Mouse (Mus musculus): ENCODE measurements around the gene Pomgnt1. TPM values are rescaled to one million over a fixed set of nuclear protein-coding genes. Genes with fewer than 3 reads are reported as not detected.

Gene Pomgnt1
- 33.6 and 39.1 TPM in 2 replicates for polyA plus RNA-seq (2011; ENCODE audit: insufficient read depth, insufficient read length, low read depth, missing spikeins)

GRCm38 (mm10) chr4:116123602-116124519 lies at the start of gene Pomgnt1, which contains the start of gene Rad54l:
TSS of gene Pomgnt1 (plus strand) at chr4:116123840.
TSS of gene Rad54l (minus strand) at chr4:116123690.
- no peaks in the 10 kb centered on the region for H3K9me3 ChIP-seq (replicated peaks; ENCODE audit: control insufficient read depth, insufficient read depth, low read length, poor library complexity, severe bottlenecking)
- peak within 1 kb of the TSS; percentile 96 for H3K4me3 ChIP-seq (ENCODE audit: low read depth, low read length)
- no peaks in the 10 kb centered on the region for H3K4me1 ChIP-seq (ENCODE audit: control insufficient read depth, insufficient read depth, low read length)
- H3K27me3 ChIP-seq (ENCODE audit: control insufficient read depth, insufficient read depth, low read length, poor library complexity, severe bottlenecking): no peaks in the 10 kb centered on the region
- H3K27ac ChIP-seq (ENCODE audit: insufficient read depth, low read length): peak within 1 kb of the TSS; percentile 60
- H3K36me3 ChIP-seq (ENCODE audit: control insufficient read depth, insufficient read depth, low read length, poor library complexity, severe bottlenecking): peaks cover under 1% of the 10 kb centered on the region; the same call in 1 of the 2 replicates
- TF ChIP-seq POLR2A (IDR thresholded peaks at IDR 0.05; ENCODE audit: insufficient read depth, low read length) (peak; percentile 94), CTCF (IDR thresholded peaks at IDR 0.05; ENCODE audit: low read depth, low read length) (no peak), EP300 (IDR thresholded peaks at IDR 0.05; ENCODE audit: insufficient read depth, low read depth, low read length) (0 out of 2 replicates have a peak, but pooled peaks have one; percentile 23)
- peak within 1 kb of the TSS; percentile 84 for H3K9ac ChIP-seq (ENCODE audit: low read depth, poor library complexity, severe bottlenecking)

- no peaks in the 10 kb centered on the region for H3K4me1 ChIP-seq (ENCODE audit: control insufficient read depth, insufficient read depth, low read length)
- H3K27me3 ChIP-seq (ENCODE audit: control insufficient read depth, insufficient read depth, low read length, poor library complexity, severe bottlenecking): no peaks in the 10 kb centered on the region
- H3K36me3 ChIP-seq (ENCODE audit: control insufficient read depth, insufficient read depth, low read length, poor library complexity, severe bottlenecking): peaks cover 19% of the 10 kb centered on the region
- H3K9me3 ChIP-seq (replicated peaks; ENCODE audit: control insufficient read depth, insufficient read depth, low read length, poor library complexity, severe bottlenecking): no peaks in the 10 kb centered on the region
- H3K4me3 ChIP-seq (ENCODE audit: low read depth, low read length): peak overlapping the region; percentile 84
- H3K9ac ChIP-seq (ENCODE audit: low read depth, poor library complexity, severe bottlenecking): peak overlapping the region; percentile 92
- H3K27ac ChIP-seq (ENCODE audit: insufficient read depth, low read length): peak overlapping the region; percentile 68
- TF ChIP-seq CTCF (IDR thresholded peaks at IDR 0.05; ENCODE audit: low read depth, low read length): no peak
- no peak for TF ChIP-seq EP300 (IDR thresholded peaks at IDR 0.05; ENCODE audit: insufficient read depth, low read depth, low read length)
- TF ChIP-seq POLR2A (IDR thresholded peaks at IDR 0.05; ENCODE audit: insufficient read depth, low read length): no peak
These were observed 49.4 kb upstream of the Pomgnt1 start for GRCm38 (mm10) chr4:116074145-116074675.

- Histone ChIP-seq H3K27ac (ENCODE audit: insufficient read depth, low read length) (peak within 1 kb of the TSS; percentile 68), H3K27me3 (ENCODE audit: control insufficient read depth, insufficient read depth, low read length, poor library complexity, severe bottlenecking) (no peaks in the 10 kb centered on the region), H3K4me3 (ENCODE audit: low read depth, low read length) (peak within 1 kb of the TSS; percentile 84), H3K36me3 (ENCODE audit: control insufficient read depth, insufficient read depth, low read length, poor library complexity, severe bottlenecking) (peaks cover 11% of the 10 kb centered on the region), H3K9ac (ENCODE audit: low read depth, poor library complexity, severe bottlenecking) (peak within 1 kb of the TSS; percentile 98), H3K4me1 (ENCODE audit: control insufficient read depth, insufficient read depth, low read length) (no peaks in the 10 kb centered on the region), H3K9me3 (replicated peaks; ENCODE audit: control insufficient read depth, insufficient read depth, low read length, poor library complexity, severe bottlenecking) (no peaks in the 10 kb centered on the region)
- TF ChIP-seq EP300 (IDR thresholded peaks at IDR 0.05; ENCODE audit: insufficient read depth, low read depth, low read length): no peak
- peak; percentile 59 for TF ChIP-seq POLR2A (IDR thresholded peaks at IDR 0.05; ENCODE audit: insufficient read depth, low read length)
These were observed 48.6 kb upstream of the Pomgnt1 start, which contains the start of the genes Uqcrh and Lrrc41 for GRCm38 (mm10) chr4:116074861-116075620. TSS of gene Uqcrh (minus strand) at chr4:116075071. TSS of gene Lrrc41 (plus strand) at chr4:116075269.

- TF ChIP-seq CTCF (IDR thresholded peaks at IDR 0.05; ENCODE audit: low read depth, low read length) (no peak), EP300 (IDR thresholded peaks at IDR 0.05; ENCODE audit: insufficient read depth, low read depth, low read length) (no peak)
- Histone ChIP-seq H3K36me3 (ENCODE audit: control insufficient read depth, insufficient read depth, low read length, poor library complexity, severe bottlenecking) (peaks cover 10% of the 10 kb centered on the region), H3K27me3 (ENCODE audit: control insufficient read depth, insufficient read depth, low read length, poor library complexity, severe bottlenecking) (no peaks in the 10 kb centered on the region), H3K27ac (ENCODE audit: insufficient read depth, low read length) (0 out of 2 replicates have a peak overlapping the region, but pooled peaks have one; percentile 62), H3K4me3 (ENCODE audit: low read depth, low read length) (peak overlapping the region; percentile 81), H3K4me1 (ENCODE audit: control insufficient read depth, insufficient read depth, low read length) (no peaks in the 10 kb centered on the region), H3K9ac (ENCODE audit: low read depth, poor library complexity, severe bottlenecking) (peak overlapping the region; percentile 98), H3K9me3 (replicated peaks; ENCODE audit: control insufficient read depth, insufficient read depth, low read length, poor library complexity, severe bottlenecking) (no peaks in the 10 kb centered on the region)
These were observed 47.8 kb upstream of the Pomgnt1 start for GRCm38 (mm10) chr4:116075631-116076368.
